Mouse (Mus musculus) kidney, postnatal 0 days (tissue): ENCODE results near the gene Gm10488. TPM values are rescaled to one million over a fixed set of nuclear protein-coding genes. Genes with fewer than 3 reads are reported as not detected.
"Not testable (repeated sequence)": the region's sequence is repeated elsewhere in the genome, so short reads cannot be mapped to it uniquely, and the experiment has no call there.

ENCODE experiments used
- ATAC-seq: fragments of 200-750 bp; cut with Nextera tagmentation; replicated peaks from 2 replicates; pipeline ENCODE4 v1.8.0; 2017; ENCODE audit warnings: low read depth, moderate number of reproducible peaks, moderate TSS enrichment, moderate library complexity; ENCODE audit not compliant: low FRiP score
- DNase-seq: peaks from one replicate; pipeline ENCODE4 v3.0.0-alpha.2; 2016; ENCODE audit warnings: low spot score
- H3K27ac ChIP-seq: fragments of 300-500 bp; sonication (generic); 2 replicates; pipeline ENCODE4 v1.5.1; 2014; ENCODE audit warnings: mild to moderate bottlenecking
- H3K27me3 ChIP-seq: fragments of 300-500 bp; sonication (generic); 2 replicates; pipeline ENCODE4 v1.6.1; 2014; ENCODE audit warnings: low read length, mixed read lengths; ENCODE audit not compliant: insufficient read depth
- H3K36me3 ChIP-seq: fragments of 300-500 bp; sonication (generic); 2 replicates; pipeline ENCODE4 v1.6.1; 2014; ENCODE audit warnings: low read length, mixed read lengths; ENCODE audit not compliant: insufficient read depth
- H3K4me1 ChIP-seq: fragments of 300-500 bp; sonication (generic); replicated peaks from 2 replicates; pipeline ENCODE4 v1.6.1; 2014; ENCODE audit warnings: antibody characterized with exemption, low read length, mixed read lengths; ENCODE audit not compliant: insufficient read depth
- H3K4me2 ChIP-seq: fragments of 300-500 bp; sonication (generic); 2 replicates; pipeline ENCODE4 v1.6.1; 2014; ENCODE audit warnings: mild to moderate bottlenecking, low read length, moderate library complexity, mixed read lengths
- H3K4me3 ChIP-seq: fragments of 300-500 bp; sonication (generic); replicated peaks from 2 replicates; pipeline ENCODE4 v1.5.1; 2014; ENCODE audit warnings: low read depth, low read length
- H3K9ac ChIP-seq: fragments of 300-500 bp; sonication (generic); 2 replicates; pipeline ENCODE4 v1.6.1; 2014; ENCODE audit warnings: low read depth, low read length
- H3K9me3 ChIP-seq: fragments of 300-500 bp; sonication (generic); replicated peaks from 2 replicates; pipeline ENCODE4 v1.6.1; 2016; ENCODE audit warnings: low read length, inconsistent platforms, mixed read lengths
- WGBS: fragments of 180-500 bp; shearing (Covaris S2); extraction: QIAGEN DNeasy Blood & Tissue Kit; methylation state at CpG from one replicate; pipeline ENCODE4 v1.1.7; 2014; 5-methylcytosine and 5-hydroxymethylcytosine counted together
- microRNA-seq: library from miRNA; unstranded; fragments of <30 nt; microRNA quantifications from one replicate; pipeline ENCODE4, GENCODE M21; 2016
- polyA plus RNA-seq: library from polyadenylated mRNA; unstranded; fragments of >200 nt; fragmentation: Nextera tagmentation; extraction: Ambion mirVana; gene quantifications from 2 replicates; pipeline ENCODE4 v1.2.1, GENCODE M21; 2015

Gene Gm10488
- polyA plus RNA-seq: not detected in 2 replicates

GRCm38 (mm10) chrX:29976014-29976413 lies at the start of gene Gm10488:
TSS of gene Gm10488 (plus strand) at chrX:29976314.
- H3K4me2 ChIP-seq, H3K9me3 ChIP-seq, ATAC-seq, DNase-seq, H3K4me1 ChIP-seq, H3K36me3 ChIP-seq, H3K9ac ChIP-seq, H3K27me3 ChIP-seq, H3K4me3 ChIP-seq, H3K27ac ChIP-seq: not testable (repeated sequence)
- WGBS: no CpG with 5 or more reads among the region's 6 CpGs

Small RNAs within 50 kb of the gene (microRNA-seq; reads per million reads assigned to microRNA genes)
- not detected for gene Gm44298
